ENCODE assay signal across 18 mouse cellular contexts in the genomic region with DNA sequence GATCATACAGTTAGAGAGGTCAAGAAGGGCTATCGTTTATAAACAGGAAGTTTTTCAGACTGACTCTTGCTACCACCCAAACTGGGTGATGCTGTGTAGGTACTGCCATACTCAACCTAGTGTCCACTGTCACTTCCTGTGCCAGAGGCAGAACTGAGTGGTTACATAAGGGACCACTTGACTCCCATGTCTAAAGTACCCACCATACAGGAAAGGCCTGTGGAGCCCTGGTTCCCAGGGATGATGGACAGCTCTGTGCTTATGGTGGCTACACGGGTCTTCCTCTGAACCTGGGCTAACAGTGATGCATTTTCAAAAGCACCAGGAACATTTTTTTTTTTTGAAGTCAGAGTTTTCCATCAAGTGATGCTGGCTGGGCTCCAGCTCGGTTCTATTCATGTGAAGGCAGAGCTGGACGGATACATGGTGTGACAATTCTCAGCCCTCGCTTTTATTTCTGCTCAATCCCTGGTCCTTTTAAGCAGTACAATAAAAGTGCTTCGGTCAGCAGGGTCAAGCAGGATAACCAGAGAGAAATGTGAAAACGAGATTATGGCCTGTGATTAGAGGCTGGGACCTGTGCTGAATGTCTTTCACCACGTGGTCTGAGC.
"Had no signal": no experiment of that assay in that cellular context is flagged by ENCODE, and none has a peak within 500 bp of the region (broad histone marks: within the 10 kb centered on the region; RNA-seq: fewer than 3 reads in every experiment).

No protein-coding gene starts in this region.

- H3K36me3 ChIP-seq: limb, embryonic 10.5 days; limb, embryonic 13.5 days; liver, embryonic 12.5 days; liver, embryonic 15.5 days; lung, embryonic 15.5 days; midbrain, embryonic 12.5 days had no signal

- H3K27me3 ChIP-seq: limb, embryonic 13.5 days; liver, embryonic 12.5 days; liver, embryonic 15.5 days; lung, embryonic 15.5 days; megakaryocyte, embryonic 14.5 days; midbrain, embryonic 12.5 days had no signal

- H3K4me2 ChIP-seq: limb, embryonic 13.5 days; liver, embryonic 12.5 days; liver, embryonic 15.5 days; lung, embryonic 15.5 days; midbrain, embryonic 12.5 days had no signal

- DNase-seq: kidney, adult 2 months; kidney, postnatal 25 days; layer of hippocampus, adult 9-11 months; liver; lung, adult 18-20 months; lung, postnatal 10 days; lung, postnatal 36 days; thymus, adult 18-20 months; thymus, postnatal 36 days had no signal

- H3K4me3 ChIP-seq: layer of hippocampus, adult 2 months; limb, embryonic 10.5 days; limb, embryonic 13.5 days; liver, embryonic 12.5 days; liver, embryonic 15.5 days; lung, embryonic 15.5 days; megakaryocyte, embryonic 14.5 days; midbrain, embryonic 12.5 days had no signal

- H3K4me1 ChIP-seq: limb, embryonic 10.5 days; limb, embryonic 13.5 days; liver, embryonic 12.5 days; liver, embryonic 15.5 days; lung, embryonic 15.5 days; megakaryocyte, embryonic 14.5 days; midbrain, embryonic 12.5 days had no signal

- H3K27ac ChIP-seq: kidney, postnatal 0 days; layer of hippocampus, adult 2 months; limb, embryonic 10.5 days; limb, embryonic 13.5 days; liver, embryonic 12.5 days; liver, embryonic 15.5 days; lung, embryonic 15.5 days; midbrain, embryonic 12.5 days had no signal

- H3K9ac ChIP-seq: limb, embryonic 13.5 days; liver, embryonic 12.5 days; liver, embryonic 15.5 days; lung, embryonic 15.5 days; midbrain, embryonic 12.5 days had no signal

- ATAC-seq: liver, embryonic 12.5 days had no signal

- H3K9me3 ChIP-seq: limb, embryonic 10.5 days; limb, embryonic 13.5 days; liver, embryonic 12.5 days; liver, embryonic 15.5 days; lung, embryonic 15.5 days; midbrain, embryonic 12.5 days had no signal
